Mouse (Mus musculus) G1E (cell line): ENCODE results near the gene Sgca. TPM values are rescaled to one million over a fixed set of nuclear protein-coding genes. Genes with fewer than 3 reads are reported as not detected.

Source experiments
- ATAC-seq: 2 replicates; pipeline ENCODE4 v1.8.0; 2016; ENCODE audit warnings: mild to moderate bottlenecking; ENCODE audit not compliant: insufficient number of reproducible peaks, poor library complexity, low FRiP score, severe bottlenecking; ENCODE audit errors: extremely low read depth
- DNase-seq: peaks from one replicate; pipeline ENCODE4 v3.0.0; 2012; ENCODE audit warnings: low spot score
- H3K27me3 ChIP-seq: 2 replicates; pipeline ENCODE4 v1.6.1; 2012; ENCODE audit warnings: mild to moderate bottlenecking, low read length, inconsistent platforms; ENCODE audit not compliant: insufficient read depth
- H3K36me3 ChIP-seq: replicated peaks from 2 replicates; pipeline ENCODE3; 2012; ENCODE audit warnings: mild to moderate bottlenecking, inconsistent platforms
- H3K4me1 ChIP-seq: 2 replicates; pipeline ENCODE4 v1.6.1; 2012; ENCODE audit warnings: low read depth, low read length, inconsistent platforms, mixed read lengths; ENCODE audit not compliant: insufficient read depth
- H3K4me3 ChIP-seq: 2 replicates; pipeline ENCODE4 v1.5.1; 2012; ENCODE audit warnings: low read depth, mild to moderate bottlenecking, inconsistent platforms, low read length, moderate library complexity, mixed read lengths
- H3K9me3 ChIP-seq: replicated peaks from 2 replicates; pipeline ENCODE4 v1.6.1; 2012; ENCODE audit warnings: inconsistent platforms
- CTCF ChIP-seq: IDR thresholded peaks from 2 replicates; pipeline ENCODE4 v1.5.1; 2012; ENCODE audit warnings: low read depth, low read length, inconsistent platforms, mixed read lengths
- GATA1 ChIP-seq: IDR thresholded peaks from 2 replicates; pipeline ENCODE4 v1.6.1; 2012; ENCODE audit warnings: borderline replicate concordance, low read length, inconsistent platforms, mixed read lengths
- GATA2 ChIP-seq: IDR thresholded peaks from 2 replicates; pipeline ENCODE4 v1.6.1; 2012; ENCODE audit warnings: low read depth, low read length, inconsistent platforms, borderline replicate concordance
- POLR2AphosphoS5 ChIP-seq: IDR thresholded peaks from 2 replicates; pipeline ENCODE4 v1.6.1; 2012; ENCODE audit warnings: low read depth, low read length, inconsistent platforms; ENCODE audit not compliant: insufficient replicate concordance
- TAL1 ChIP-seq: conservative IDR thresholded peaks from 2 replicates; pipeline ENCODE4 v1.6.1; 2012; ENCODE audit warnings: low read depth, low read length, inconsistent platforms, mixed read lengths
- polyA plus RNA-seq: library from polyadenylated mRNA; stranded (reverse); fragments of >175 nt; gene quantifications from 2 replicates; pipeline ENCODE4 v1.2.3, GENCODE M21; 2012
- total RNA-seq, 2 experiments: library from RNA; stranded (forward) in 1 of 2; stranded (reverse) in 1 of 2; fragments of 200-1000 nt in 1 of 2; fragments of >200 nt in 1 of 2; fragmentation: Nextera tagmentation in 1 of 2; gene quantifications; 2 replicates each; pipeline ENCODE4 v1.2.3; 2014 to 2017

The Sgca gene
- total and polyA plus RNA-seq, 3 experiments: 0.87 TPM; not detected in 2

DNA sequence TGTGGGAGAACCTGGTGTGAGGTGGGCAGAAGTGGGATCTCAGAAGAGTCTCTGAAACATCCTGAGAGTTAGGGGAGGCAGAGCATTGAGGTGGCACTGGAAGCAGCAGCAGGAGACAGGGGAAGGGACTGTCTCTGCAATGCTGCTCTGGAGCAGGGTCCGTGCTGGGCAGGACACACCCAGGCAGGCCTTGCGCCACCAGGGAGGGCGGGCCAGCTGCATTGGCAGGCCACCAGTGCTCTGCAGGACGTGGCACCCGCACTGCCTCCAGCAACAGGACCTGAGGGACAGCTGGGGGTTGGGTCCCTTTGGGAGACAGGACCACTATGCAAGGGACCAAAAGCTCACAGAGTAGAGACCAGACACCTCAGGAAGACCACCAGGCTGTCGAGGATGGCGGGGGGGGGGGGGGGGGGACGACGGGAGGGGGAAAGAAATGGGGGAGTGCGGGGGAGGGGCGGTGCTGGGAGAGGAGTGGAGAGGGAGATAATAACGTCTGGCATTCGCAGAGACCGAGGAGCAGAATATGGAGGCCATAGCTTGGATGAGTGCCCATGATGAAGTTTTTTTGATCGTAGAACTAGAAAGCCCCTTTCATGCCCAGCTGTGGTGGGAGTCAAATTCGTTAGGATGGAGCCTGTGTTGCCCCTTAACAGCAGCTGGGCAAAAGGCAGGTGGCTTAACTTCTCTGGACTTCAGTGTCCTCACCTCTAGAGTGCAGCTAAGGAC is 60.3 kb downstream of the Sgca start:
- Histone ChIP-seq H3K4me3 (no peak overlapping the region), H3K36me3 (no peaks in the 10 kb centered on the region), H3K27me3 (peaks cover 12% of the 10 kb centered on the region), H3K4me1 (no peaks in the 10 kb centered on the region), H3K9me3 (no peaks in the 10 kb centered on the region)
- ATAC-seq: no peak
- DNase-seq: no peak
- no peak for TF ChIP-seq POLR2AphosphoS5
- no peak for TF ChIP-seq GATA1
- TF ChIP-seq CTCF: no peak
- no peak for TF ChIP-seq GATA2
- no peak for TF ChIP-seq TAL1

DNA sequence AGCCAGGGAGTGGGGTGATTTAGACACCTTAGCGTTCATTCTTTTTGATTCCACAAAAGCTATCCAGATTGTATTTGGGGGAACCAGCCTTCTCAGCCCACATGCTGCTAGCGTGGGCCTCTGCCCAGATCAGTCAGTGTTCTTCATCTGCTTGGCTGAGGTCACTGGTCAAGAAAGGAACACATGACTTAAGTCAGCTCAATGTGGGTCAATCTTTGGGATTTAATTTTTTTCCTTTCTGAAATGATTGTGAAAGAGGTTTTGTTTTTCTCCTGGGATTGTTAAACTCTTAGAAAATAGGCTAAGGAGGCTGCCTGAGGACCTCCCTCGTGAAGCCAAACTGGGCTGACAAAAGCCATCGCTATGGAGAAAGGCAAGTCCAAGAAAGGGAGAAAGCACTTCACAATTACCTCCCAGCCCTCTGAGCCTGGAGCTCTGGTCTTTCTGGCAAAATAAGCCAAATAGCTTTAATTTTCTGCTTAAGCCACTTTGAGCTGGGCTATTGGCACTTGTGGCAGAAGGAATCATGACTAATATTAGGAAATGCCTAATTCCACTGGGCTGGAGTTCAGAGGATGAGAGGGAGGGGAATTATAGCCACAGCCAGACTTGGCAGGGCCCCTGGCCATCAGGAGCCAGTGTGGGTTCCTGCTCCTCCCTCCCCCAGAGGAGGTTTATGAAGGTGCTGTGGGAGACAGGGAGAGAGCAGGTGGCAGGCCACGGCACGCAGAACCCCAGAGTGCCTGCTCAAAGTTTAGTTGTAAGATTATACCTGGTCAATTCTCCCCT is 62.6 kb downstream of the Sgca start:
- H3K9me3 ChIP-seq: no peaks in the 10 kb centered on the region
- no peak for TF ChIP-seq GATA2
- TF ChIP-seq GATA1: no peak
- no peak for TF ChIP-seq POLR2AphosphoS5
- no peak for TF ChIP-seq TAL1
- TF ChIP-seq CTCF: no peak
- H3K27me3 ChIP-seq: peaks cover 14% of the 10 kb centered on the region
- H3K4me3 ChIP-seq: no peak overlapping the region
- H3K36me3 ChIP-seq: no peaks in the 10 kb centered on the region
- H3K4me1 ChIP-seq: no peaks in the 10 kb centered on the region
- no peak for DNase-seq
- no peak for ATAC-seq

Other genes with a start within 250 kb of the Sgca start
- not detected in 2 replicates for gene Cdc34b, start 234.5 kb downstream of the Sgca start, total RNA-seq (2014; fragmentation: Nextera tagmentation)
- gene Cdc34b, start 234.5 kb downstream of the Sgca start, total RNA-seq (2017): 0.27 TPM in 1 of 2 replicates, not detected in the other
- 0.13 TPM in 1 of 2 replicates, not detected in the other for gene Cdc34b, start 234.5 kb downstream of the Sgca start, polyA plus RNA-seq
- gene Tmem92, start 193.6 kb downstream of the Sgca start, total RNA-seq (2014; fragmentation: Nextera tagmentation): not detected in 2 replicates
- 0.16 TPM in 1 of 2 replicates, not detected in the other for gene Tmem92, start 193.6 kb downstream of the Sgca start, total RNA-seq (2017)
- not detected in 2 replicates for gene Tmem92, start 193.6 kb downstream of the Sgca start, polyA plus RNA-seq
- gene Col1a1, start 40.1 kb downstream of the Sgca start, total RNA-seq (2014; fragmentation: Nextera tagmentation): not detected in 2 replicates
- gene Col1a1, start 40.1 kb downstream of the Sgca start, total RNA-seq (2017): 1.9 TPM in 1 of 2 replicates, not detected in the other
- 0.01 TPM in 1 of 2 replicates, not detected in the other for gene Col1a1, start 40.1 kb downstream of the Sgca start, polyA plus RNA-seq
- gene Hils1, start 8.7 kb downstream of the Sgca start, total RNA-seq (2014; fragmentation: Nextera tagmentation): not detected in 2 replicates
- gene Hils1, start 8.7 kb downstream of the Sgca start, total RNA-seq (2017): not detected in 2 replicates
- not detected in 2 replicates for gene Hils1, start 8.7 kb downstream of the Sgca start, polyA plus RNA-seq
- gene Ppp1r9b, start 14.7 kb upstream of the Sgca start, total RNA-seq (2014; fragmentation: Nextera tagmentation): 87.8 and 117 TPM in 2 replicates
- gene Ppp1r9b, start 14.7 kb upstream of the Sgca start, total RNA-seq (2017): 68.2 and 83.2 TPM in 2 replicates
- gene Ppp1r9b, start 14.7 kb upstream of the Sgca start, polyA plus RNA-seq: 207 and 233 TPM in 2 replicates
- gene Samd14, start 33.6 kb upstream of the Sgca start, total RNA-seq (2014; fragmentation: Nextera tagmentation): 71.8 and 84.9 TPM in 2 replicates
- 26.1 and 30.0 TPM in 2 replicates for gene Samd14, start 33.6 kb upstream of the Sgca start, total RNA-seq (2017)
- gene Samd14, start 33.6 kb upstream of the Sgca start, polyA plus RNA-seq: 356 and 518 TPM in 2 replicates
- 40.3 and 46.1 TPM in 2 replicates for gene Pdk2, start 65.0 kb upstream of the Sgca start, total RNA-seq (2014; fragmentation: Nextera tagmentation)
- 3.7 and 3.9 TPM in 2 replicates for gene Pdk2, start 65.0 kb upstream of the Sgca start, total RNA-seq (2017)
- 33.7 and 37.8 TPM in 2 replicates for gene Pdk2, start 65.0 kb upstream of the Sgca start, polyA plus RNA-seq
- not detected in 2 replicates for gene Itga3, start 100.5 kb upstream of the Sgca start, total RNA-seq (2014; fragmentation: Nextera tagmentation)
- 0.27 TPM in 1 of 2 replicates, not detected in the other for gene Itga3, start 100.5 kb upstream of the Sgca start, total RNA-seq (2017)
- not detected in 2 replicates for gene Itga3, start 100.5 kb upstream of the Sgca start, polyA plus RNA-seq
- not detected in 2 replicates for gene Dlx3, start 143.8 kb upstream of the Sgca start, total RNA-seq (2014; fragmentation: Nextera tagmentation)
- gene Dlx3, start 143.8 kb upstream of the Sgca start, total RNA-seq (2017): 0.11 TPM in 1 of 2 replicates, not detected in the other
- not detected in 2 replicates for gene Dlx3, start 143.8 kb upstream of the Sgca start, polyA plus RNA-seq
- gene Dlx4, start 169.9 kb upstream of the Sgca start, total RNA-seq (2014; fragmentation: Nextera tagmentation): not detected in 2 replicates
- 0.05 TPM in 1 of 2 replicates, not detected in the other for gene Dlx4, start 169.9 kb upstream of the Sgca start, total RNA-seq (2017)
- gene Dlx4, start 169.9 kb upstream of the Sgca start, polyA plus RNA-seq: not detected in 2 replicates